Mouse (Mus musculus) ovary, postnatal 14 days (tissue): ENCODE measurements around the gene Sec14l3.
A peak's percentile ranks its signal among the peaks of the same experiment; 100 is the strongest.
"Not testable (repeated sequence)": the region's sequence is repeated elsewhere in the genome, so short reads cannot be mapped to it uniquely, and the experiment has no call there.

Source experiments
- DNase-seq: peaks from one replicate; pipeline ENCODE4 v3.0.0; 2022; ENCODE audit warnings: low spot score

Sec14l3 gene

GRCm38 (mm10) chr11:4064627-4065122 is at the start of gene Sec14l3:
Gene Sec14l3 (plus strand): TSS chr11:4064841.
- no peak for DNase-seq

GRCm38 (mm10) chr11:4015796-4016195 is 48.8 kb upstream of the Sec14l3 start:
- not testable (repeated sequence) for DNase-seq

GRCm38 (mm10) chr11:4022111-4022510 is 42.5 kb upstream of the Sec14l3 start:
- DNase-seq = not testable (repeated sequence)

GRCm38 (mm10) chr11:4023321-4023720 is 41.3 kb upstream of the Sec14l3 start:
- DNase-seq = no peak

- DNase-seq = no peak
Observed at GRCm38 (mm10) chr11:4027066-4027465, 37.6 kb upstream of the Sec14l3 start.

- DNase-seq = no peak
Observed at GRCm38 (mm10) chr11:4027561-4028334, 36.9 kb upstream of the Sec14l3 start.

- DNase-seq = no peak
Observed at GRCm38 (mm10) chr11:4029343-4029742, 35.3 kb upstream of the Sec14l3 start.

GRCm38 (mm10) chr11:4031126-4031941 is 33.3 kb upstream of the Sec14l3 start, which contains the start of gene Sec14l4:
Gene Sec14l4 (plus strand): TSS chr11:4031462.
- DNase-seq = no peak

- DNase-seq = no peak
Observed at GRCm38 (mm10) chr11:4031961-4032360, 32.7 kb upstream of the Sec14l3 start.

GRCm38 (mm10) chr11:4033471-4033870 is 31.2 kb upstream of the Sec14l3 start:
- no peak for DNase-seq

- no peak for DNase-seq
Observed at GRCm38 (mm10) chr11:4034169-4034568, 30.5 kb upstream of the Sec14l3 start.

GRCm38 (mm10) chr11:4035116-4035892 is 29.3 kb upstream of the Sec14l3 start:
- no peak for DNase-seq

- no peak for DNase-seq
Observed at GRCm38 (mm10) chr11:4035916-4036315, 28.7 kb upstream of the Sec14l3 start.

- DNase-seq = no peak
Observed at GRCm38 (mm10) chr11:4036365-4037084, 28.1 kb upstream of the Sec14l3 start.

- DNase-seq = no peak
Observed at GRCm38 (mm10) chr11:4039951-4040350, 24.7 kb upstream of the Sec14l3 start.

GRCm38 (mm10) chr11:4041123-4041625 is 23.5 kb upstream of the Sec14l3 start:
- no peak for DNase-seq

GRCm38 (mm10) chr11:4043081-4043480 is 21.6 kb upstream of the Sec14l3 start:
- no peak for DNase-seq

GRCm38 (mm10) chr11:4046526-4046925 is 18.1 kb upstream of the Sec14l3 start:
- DNase-seq = no peak

- DNase-seq = no peak
Observed at GRCm38 (mm10) chr11:4047766-4048165, 16.9 kb upstream of the Sec14l3 start.

- DNase-seq = no peak
Observed at GRCm38 (mm10) chr11:4048438-4048837, 16.2 kb upstream of the Sec14l3 start.

- peak; percentile 66 for DNase-seq
Observed at GRCm38 (mm10) chr11:4053586-4053985, 11.1 kb upstream of the Sec14l3 start.
